Mouse (Mus musculus) MEL (cell line): ENCODE data around the gene Ucp2. TPM values are rescaled to one million over a fixed set of nuclear protein-coding genes. Genes with fewer than 3 reads are reported as not detected.

Source experiments
- DNase-seq: peaks from one replicate; pipeline ENCODE4 v3.0.0; 2011; ENCODE audit warnings: low read depth, low spot score
- H3K27ac ChIP-seq: 2 replicates; pipeline ENCODE4 v1.5.1; 2012; ENCODE audit warnings: low read depth, mild to moderate bottlenecking, control low read depth, low read length, moderate library complexity; ENCODE audit not compliant: control insufficient read depth
- H3K27me3 ChIP-seq, 2 experiments: fragments of 150-350 bp in 1 of 2; sonication (generic) in 1 of 2; 2 replicates each; pipeline ENCODE4 v1.6.1; 2012; ENCODE audit warnings: low read length in 2 of 2, mild to moderate bottlenecking in 2 of 2, improper control_type of control experiment in 1 of 2, moderate library complexity in 1 of 2; ENCODE audit not compliant: insufficient read depth in 2 of 2, control insufficient read depth in 1 of 2
- H3K36me3 ChIP-seq, 2 experiments: 2 replicates each; pipeline ENCODE4 v1.6.1; 2012 to 2014; ENCODE audit warnings: low read length in 2 of 2, improper control_type of control experiment in 1 of 2, inconsistent platforms in 1 of 2, mild to moderate bottlenecking in 1 of 2; ENCODE audit not compliant: insufficient read depth in 2 of 2, control insufficient read depth in 1 of 2
- H3K4me1 ChIP-seq, 2 experiments: fragments of 150-350 bp in 1 of 2; sonication (generic) in 1 of 2; 2 replicates each; pipeline ENCODE4 v1.6.1; 2012; ENCODE audit warnings: low read length in 2 of 2, improper control_type of control experiment in 1 of 2, mild to moderate bottlenecking in 1 of 2; ENCODE audit not compliant: insufficient read depth in 2 of 2, control insufficient read depth in 1 of 2
- H3K4me3 ChIP-seq, 2 experiments: fragments of 150-350 bp in 1 of 2; sonication (generic) in 1 of 2; 2 replicates each; pipeline ENCODE4 v1.5.1; 2012; ENCODE audit warnings: low read depth in 2 of 2, low read length in 2 of 2, mild to moderate bottlenecking in 2 of 2, moderate library complexity in 2 of 2, control low read depth in 1 of 2, improper control_type of control experiment in 1 of 2; ENCODE audit not compliant: control insufficient read depth in 1 of 2, insufficient read depth in 1 of 2
- H3K79me2 ChIP-seq: 2 replicates; pipeline ENCODE4 v1.6.1; 2012; ENCODE audit warnings: mild to moderate bottlenecking, low read length, moderate library complexity; ENCODE audit not compliant: control insufficient read depth, poor library complexity, insufficient read depth
- H3K9ac ChIP-seq: 2 replicates; pipeline ENCODE4 v1.6.1; 2012; ENCODE audit warnings: low read depth, mild to moderate bottlenecking, control low read depth, low read length, moderate library complexity; ENCODE audit not compliant: control insufficient read depth, poor library complexity, severe bottlenecking
- H3K9me3 ChIP-seq: fragments of 150-350 bp; sonication (generic); replicated peaks from 2 replicates; pipeline ENCODE4 v1.6.1; 2012; ENCODE audit warnings: mild to moderate bottlenecking, low read length, improper control_type of control experiment, moderate library complexity; ENCODE audit not compliant: insufficient read depth
- CHD2 ChIP-seq: IDR thresholded peaks from 2 replicates; pipeline ENCODE4 v1.6.1; 2011; ENCODE audit warnings: low read length, improper control_type of control experiment
- CTCF ChIP-seq, 3 experiments: IDR thresholded peaks in 2 of 3; conservative IDR thresholded peaks in 1 of 3; 2 replicates each; pipeline ENCODE4 v1.5.1; 2011 to 2012; ENCODE audit warnings: low read length in 3 of 3, low read depth in 2 of 3, mild to moderate bottlenecking in 2 of 3, improper control_type of control experiment in 1 of 3, inconsistent platforms in 1 of 3, mixed read lengths in 1 of 3, moderate library complexity in 1 of 3; ENCODE audit not compliant: control insufficient read depth in 1 of 3, insufficient read depth in 1 of 3, poor library complexity in 1 of 3, severe bottlenecking in 1 of 3
- E2F4 ChIP-seq: IDR thresholded peaks from 2 replicates; pipeline ENCODE4 v1.6.1; 2011; ENCODE audit warnings: low read depth, low read length, improper control_type of control experiment, borderline replicate concordance
- ELF1 ChIP-seq: IDR thresholded peaks from 2 replicates; pipeline ENCODE4 v1.6.1; 2014; ENCODE audit warnings: low read depth, mild to moderate bottlenecking, inconsistent platforms, low read length, improper control_type of control experiment, moderate library complexity
- EP300 ChIP-seq, 2 experiments: IDR thresholded peaks; 2 replicates each; pipeline ENCODE4 v1.6.1; 2011; ENCODE audit warnings: improper control_type of control experiment in 2 of 2, low read length in 2 of 2, low read depth in 1 of 2, mild to moderate bottlenecking in 1 of 2
- GATA1 ChIP-seq: IDR thresholded peaks from 2 replicates; pipeline ENCODE4 v1.6.1; 2011; ENCODE audit warnings: low read depth, low read length, improper control_type of control experiment
- HCFC1 ChIP-seq: IDR thresholded peaks from 2 replicates; pipeline ENCODE4 v1.6.1; 2012; ENCODE audit warnings: low read depth, mild to moderate bottlenecking, inconsistent platforms, low read length, improper control_type of control experiment, moderate library complexity
- MAFK ChIP-seq: IDR thresholded peaks from 2 replicates; pipeline ENCODE4 v1.6.1; 2011; ENCODE audit warnings: low read depth, mild to moderate bottlenecking, low read length, improper control_type of control experiment, borderline replicate concordance
- MAZ ChIP-seq: IDR thresholded peaks from 2 replicates; pipeline ENCODE4 v1.6.1; 2012; ENCODE audit warnings: low read depth, mild to moderate bottlenecking, inconsistent platforms, low read length, improper control_type of control experiment
- MXI1 ChIP-seq: IDR thresholded peaks from 2 replicates; pipeline ENCODE4 v1.6.1; 2011; ENCODE audit warnings: mild to moderate bottlenecking, low read depth, low read length, improper control_type of control experiment
- MYB ChIP-seq: IDR thresholded peaks from 2 replicates; pipeline ENCODE4 v1.6.1; 2011; ENCODE audit warnings: mild to moderate bottlenecking, low read depth, low read length, improper control_type of control experiment
- NRF1 ChIP-seq: IDR thresholded peaks from 2 replicates; pipeline ENCODE4 v1.6.1; 2014; ENCODE audit warnings: low read depth, mild to moderate bottlenecking, inconsistent platforms, low read length, improper control_type of control experiment, moderate library complexity; ENCODE audit not compliant: poor library complexity, insufficient read depth, severe bottlenecking
- POLR2A ChIP-seq, 2 experiments: IDR thresholded peaks; 2 replicates each; pipeline ENCODE4 v1.6.1; 2011 to 2012; ENCODE audit warnings: low read length in 2 of 2, mild to moderate bottlenecking in 2 of 2, control low read depth in 1 of 2, improper control_type of control experiment in 1 of 2, low read depth in 1 of 2, moderate library complexity in 1 of 2; ENCODE audit not compliant: control insufficient read depth in 1 of 2, insufficient read depth in 1 of 2, poor library complexity in 1 of 2
- POLR2AphosphoS5 ChIP-seq: IDR thresholded peaks from 2 replicates; pipeline ENCODE4 v1.6.1; 2012; ENCODE audit warnings: low read depth, borderline replicate concordance, mild to moderate bottlenecking, inconsistent platforms, low read length, moderate library complexity, mixed read lengths
- TAL1 ChIP-seq: IDR thresholded peaks from 2 replicates; pipeline ENCODE4 v1.6.1; 2012; ENCODE audit warnings: mild to moderate bottlenecking, inconsistent platforms, low read length, moderate library complexity, mixed read lengths
- TBP ChIP-seq: IDR thresholded peaks from 2 replicates; pipeline ENCODE4 v1.8.0; 2011; ENCODE audit warnings: low read depth, low read length, improper control_type of control experiment
- USF1 ChIP-seq: IDR thresholded peaks from 2 replicates; pipeline ENCODE4 v1.6.1; 2014; ENCODE audit warnings: low read depth, mild to moderate bottlenecking, inconsistent platforms, low read length, improper control_type of control experiment, moderate library complexity
- ZKSCAN1 ChIP-seq: IDR thresholded peaks from 2 replicates; pipeline ENCODE4 v1.6.1; 2012; ENCODE audit warnings: low read depth, mild to moderate bottlenecking, inconsistent platforms, low read length, improper control_type of control experiment, moderate library complexity
- polyA plus RNA-seq, 2 experiments: library from polyadenylated mRNA; stranded (reverse) in 1 of 2; unstranded in 1 of 2; fragments of >175 nt in 1 of 2; fragments of >200 nt in 1 of 2; gene quantifications; 2 replicates each; pipeline versions ENCODE4 v1.2.1 to v1.2.4; 2012; ENCODE audit warnings: low replicate concordance in 2 of 2, low read depth in 1 of 2; ENCODE audit not compliant: insufficient read length in 2 of 2, insufficient read depth in 1 of 2, missing spikeins in 1 of 2
- total RNA-seq: library from RNA; depleted of rRNA; stranded (reverse); fragments of 300-350 nt; gene quantifications from 2 replicates; pipeline ENCODE4 v1.2.3, GENCODE M21; 2012

Gene Ucp2
- total and polyA plus RNA-seq, 3 experiments = 139 to 724 TPM; not detected in 1

- H3K36me3 ChIP-seq = peaks cover 0 to 17% of the 10 kb centered on the region in 2 experiments; a peak in 2 of 4 replicates
- H3K27ac ChIP-seq = no peak overlapping the region
These were observed 22.2 kb upstream of the Ucp2 start for GRCm38 (mm10) chr7:100470796-100471406.

GRCm38 (mm10) chr7:100471407-100471797, 21.7 kb upstream of the Ucp2 start:
- no peak overlapping the region for H3K4me3 ChIP-seq
- no peak overlapping the region for H3K27ac ChIP-seq
- DNase-seq = no peak
- TF ChIP-seq MAFK = no peak
- no peak for TF ChIP-seq ZKSCAN1
- TF ChIP-seq TAL1 = no peak
- TF ChIP-seq GATA1 = no peak
- TF ChIP-seq USF1 = no peak
- no peak for TF ChIP-seq NRF1
- TF ChIP-seq POLR2A (IDR thresholded peaks at IDR 0.05; ENCODE audit: control insufficient read depth in 1 of 2, insufficient read depth in 1 of 2, low read depth in 1 of 2, low read length in 2 of 2, poor library complexity in 1 of 2) = no peak
- no peak for TF ChIP-seq ELF1
- no peak for TF ChIP-seq POLR2AphosphoS5
- H3K27me3 ChIP-seq = no peaks in the 10 kb centered on the region
- peaks cover 0 to 12% of the 10 kb centered on the region in 2 experiments; a peak in 2 of 4 replicates for H3K36me3 ChIP-seq
- peaks cover 7 to 12% of the 10 kb centered on the region in 2 experiments for H3K4me1 ChIP-seq
- no peak overlapping the region for H3K9ac ChIP-seq
- no peaks in the 10 kb centered on the region for H3K9me3 ChIP-seq
- no peaks in the 10 kb centered on the region for H3K79me2 ChIP-seq

More at GRCm38 (mm10) chr7:100470796-100471406, 22.2 kb upstream of the Ucp2 start:
- DNase-seq = no peak
- Histone ChIP-seq H3K4me1 (peaks cover 12 to 17% of the 10 kb centered on the region in 2 experiments), H3K9me3 (no peaks in the 10 kb centered on the region), H3K9ac (no peak overlapping the region), H3K4me3 (no peak overlapping the region), H3K27me3 (no peaks in the 10 kb centered on the region), H3K79me2 (no peaks in the 10 kb centered on the region)
- TF ChIP-seq MXI1 (no peak), TAL1 (no peak), MAZ (no peak), CTCF (IDR thresholded peaks at IDR 0.05 in 2 of 3, conservative IDR thresholded peaks at IDR 0.05 in 1 of 3; ENCODE audit: control insufficient read depth in 1 of 3, insufficient read depth in 1 of 3, low read depth in 2 of 3, low read length in 3 of 3, poor library complexity in 1 of 3, severe bottlenecking in 1 of 3) (no peak), GATA1 (no peak), MYB (no peak), E2F4 (no peak), MAFK (no peak), HCFC1 (no peak), TBP (no peak), NRF1 (no peak), EP300 (IDR thresholded peaks at IDR 0.05; ENCODE audit: low read depth in 1 of 2, low read length in 2 of 2) (no peak), CHD2 (no peak)
